ENCODE assay signal across 9 mouse cellular contexts in genomic region chr5:112091867-112092535, GRCm38 (mm10).
DNase-seq lines count a peak whose midpoint lies in the region; ATAC-seq and TF ChIP-seq lines count a peak whose summit lies in the region.
"Had no signal": no experiment of that assay in that cellular context is flagged by ENCODE, and none has a peak within 500 bp of the region (broad histone marks: within the 10 kb centered on the region; RNA-seq: fewer than 3 reads in every experiment).

No protein-coding gene starts in this region.

- peak; percentile 46; the same call in 1 of the 2 replicates for ATAC-seq in hindbrain, embryonic 14.5 days (ENCODE audit: low FRiP score)
- no peak for ATAC-seq in hindbrain, embryonic 11.5 days (ENCODE audit: low FRiP score)
- ATAC-seq in forebrain, embryonic 15.5 days (replicated peaks): peak; percentile 75

- H3K27ac ChIP-seq in hindbrain, embryonic 14.5 days: no peak overlapping the region
- H3K27ac ChIP-seq in hindbrain, embryonic 11.5 days (ENCODE audit: low read depth, low read length): no peak overlapping the region
- H3K27ac ChIP-seq in forebrain, embryonic 15.5 days (replicated peaks): peak overlapping the region; percentile 92
- no peak overlapping the region for H3K27ac ChIP-seq in thymus, adult 2 months (ENCODE audit: control insufficient read depth, insufficient read depth, low read length)
- H3K27ac ChIP-seq: embryonic facial prominence, embryonic 13.5 days had no signal

- 78% methylated on average over 7 of the region's 7 CpGs for WGBS in hindbrain, embryonic 14.5 days
- 82% methylated on average over 7 of the region's 7 CpGs for WGBS in hindbrain, embryonic 11.5 days
- 48% methylated on average over 7 of the region's 7 CpGs for WGBS in forebrain, embryonic 15.5 days
- WGBS in thymus, adult 2 months: 76% methylated on average over 7 of the region's 7 CpGs

- no peak for TF ChIP-seq POLR2A in brain, embryonic 14.5 days (IDR thresholded peaks at IDR 0.05; ENCODE audit: borderline replicate concordance, extremely low read depth, insufficient read depth, insufficient read length, poor library complexity, severe bottlenecking)
- TF ChIP-seq POLR2A in thymus, adult 2 months (IDR thresholded peaks at IDR 0.05; ENCODE audit: control insufficient read depth, extremely low read depth, insufficient read depth, low read length, poor library complexity): no peak

- no peak overlapping the region for H3K9ac ChIP-seq in hindbrain, embryonic 14.5 days
- H3K9ac ChIP-seq in hindbrain, embryonic 11.5 days (ENCODE audit: low read depth, low read length): no peak overlapping the region
- H3K9ac ChIP-seq in forebrain, embryonic 15.5 days (replicated peaks): no peak overlapping the region
- H3K9ac ChIP-seq: embryonic facial prominence, embryonic 13.5 days had no signal

- TF ChIP-seq CTCF in brain, embryonic 14.5 days (IDR thresholded peaks at IDR 0.05; ENCODE audit: borderline replicate concordance, extremely low read depth, insufficient read depth, insufficient read length): no peak
- TF ChIP-seq CTCF in thymus, adult 2 months (IDR thresholded peaks at IDR 0.05; ENCODE audit: borderline replicate concordance, control insufficient read depth, extremely low read depth, insufficient read depth, low read length, poor library complexity): no peak

- H3K36me3 ChIP-seq in hindbrain, embryonic 14.5 days (replicated peaks; ENCODE audit: control insufficient read depth, insufficient read depth): no peaks in the 10 kb centered on the region
- no peaks in the 10 kb centered on the region for H3K36me3 ChIP-seq in hindbrain, embryonic 11.5 days (ENCODE audit: control insufficient read depth, insufficient read depth, low read length)
- no peaks in the 10 kb centered on the region for H3K36me3 ChIP-seq in forebrain, embryonic 15.5 days
- no peaks in the 10 kb centered on the region for H3K36me3 ChIP-seq in thymus, adult 2 months (ENCODE audit: control insufficient read depth, insufficient read depth, low read length)
- H3K36me3 ChIP-seq: embryonic facial prominence, embryonic 13.5 days had no signal

- H3K4me2 ChIP-seq in hindbrain, embryonic 14.5 days (replicated peaks): no peak overlapping the region
- H3K4me2 ChIP-seq in hindbrain, embryonic 11.5 days (replicated peaks; ENCODE audit: low read depth, low read length): no peak overlapping the region
- H3K4me2 ChIP-seq in forebrain, embryonic 15.5 days (replicated peaks): no peak overlapping the region
- H3K4me2 ChIP-seq: embryonic facial prominence, embryonic 13.5 days had no signal

- no peaks in the 10 kb centered on the region for H3K9me3 ChIP-seq in hindbrain, embryonic 14.5 days (ENCODE audit: control insufficient read depth, low read length)
- no peaks in the 10 kb centered on the region for H3K9me3 ChIP-seq in hindbrain, embryonic 11.5 days (ENCODE audit: control insufficient read depth, low read length)
- H3K9me3 ChIP-seq in forebrain, embryonic 15.5 days: no peaks in the 10 kb centered on the region
- H3K9me3 ChIP-seq: embryonic facial prominence, embryonic 13.5 days had no signal

- peak; percentile 71 for DNase-seq in hindbrain, embryonic 14.5 days (ENCODE audit: low spot score)
- no peak for DNase-seq in hindbrain, embryonic 11.5 days (ENCODE audit: low spot score)
- peak; percentile 93 for DNase-seq in brain, embryonic 14.5 days (ENCODE audit: low read depth)
- DNase-seq in layer of hippocampus, postnatal 10 days (ENCODE audit: low spot score in 2 of 2): peak; percentile 79 to 82
- DNase-seq in skeletal muscle tissue, adult 2 months (ENCODE audit: low read depth, low spot score): peak; percentile 28
- no peak for DNase-seq in thymus, adult 2 months
- DNase-seq in testis, postnatal 10 days (ENCODE audit: low spot score): no peak

- no peak overlapping the region for H3K4me3 ChIP-seq in hindbrain, embryonic 14.5 days (replicated peaks; ENCODE audit: low read length)
- H3K4me3 ChIP-seq in hindbrain, embryonic 11.5 days (ENCODE audit: low read depth, low read length): no peak overlapping the region
- no peak overlapping the region for H3K4me3 ChIP-seq in forebrain, embryonic 15.5 days
- no peak overlapping the region for H3K4me3 ChIP-seq in thymus, adult 2 months (ENCODE audit: control insufficient read depth, insufficient read depth, low read length)
- H3K4me3 ChIP-seq: embryonic facial prominence, embryonic 13.5 days had no signal

- no peaks in the 10 kb centered on the region for H3K27me3 ChIP-seq in hindbrain, embryonic 14.5 days (ENCODE audit: control insufficient read depth, insufficient read depth, low read length)
- no peaks in the 10 kb centered on the region for H3K27me3 ChIP-seq in hindbrain, embryonic 11.5 days (ENCODE audit: control insufficient read depth, insufficient read depth, low read length)
- H3K27me3 ChIP-seq in forebrain, embryonic 15.5 days: no peaks in the 10 kb centered on the region
- H3K27me3 ChIP-seq in thymus, adult 2 months (ENCODE audit: control insufficient read depth, insufficient read depth, low read length): no peaks in the 10 kb centered on the region
- H3K27me3 ChIP-seq: embryonic facial prominence, embryonic 13.5 days had no signal

- no peaks in the 10 kb centered on the region for H3K4me1 ChIP-seq in hindbrain, embryonic 14.5 days (replicated peaks; ENCODE audit: control insufficient read depth, insufficient read depth, low read length)
- no peaks in the 10 kb centered on the region for H3K4me1 ChIP-seq in hindbrain, embryonic 11.5 days (replicated peaks; ENCODE audit: control insufficient read depth, insufficient read depth, low read length)
- peaks cover 36% of the 10 kb centered on the region for H3K4me1 ChIP-seq in forebrain, embryonic 15.5 days
- H3K4me1 ChIP-seq in thymus, adult 2 months (replicated peaks; ENCODE audit: control insufficient read depth, insufficient read depth, low read length): no peaks in the 10 kb centered on the region

Comparison
In these comparisons a context has a peak if more than half of its experiments do, and no peak if none do; other contexts are left out.
1. DNase-seq: peak in hindbrain, embryonic 14.5 days (single experiment), brain, embryonic 14.5 days (single experiment), layer of hippocampus, postnatal 10 days (2 of 2) and skeletal muscle tissue, adult 2 months (single experiment); none in hindbrain, embryonic 11.5 days (single experiment), thymus, adult 2 months (single experiment) and testis, postnatal 10 days (single experiment).